Mouse (Mus musculus) CH12.LX (cell line): Measurements from ENCODE around the gene Ms4a10.

Source experiments
- CTCF ChIP-seq, 2 experiments: IDR thresholded peaks in 1 of 2; conservative IDR thresholded peaks in 1 of 2; 2 replicates each; pipeline ENCODE4 v1.5.1; 2011 to 2012; ENCODE audit warnings: low read depth in 2 of 2, low read length in 2 of 2, improper control_type of control experiment in 1 of 2, inconsistent platforms in 1 of 2, mild to moderate bottlenecking in 1 of 2, moderate library complexity in 1 of 2
- MAZ ChIP-seq: IDR thresholded peaks from 2 replicates; pipeline ENCODE4 v1.6.1; 2012; ENCODE audit warnings: low read depth, mild to moderate bottlenecking, inconsistent platforms, low read length, improper control_type of control experiment, moderate library complexity
- POLR2A ChIP-seq: IDR thresholded peaks from 2 replicates; pipeline ENCODE4 v1.6.1; 2011; ENCODE audit warnings: low read depth, mild to moderate bottlenecking, improper control_type of control experiment, low read length
- ZNF384 ChIP-seq: IDR thresholded peaks from 2 replicates; pipeline ENCODE4 v1.6.1; 2012; ENCODE audit warnings: low read depth, low read length, improper control_type of control experiment, inconsistent platforms

DNA sequence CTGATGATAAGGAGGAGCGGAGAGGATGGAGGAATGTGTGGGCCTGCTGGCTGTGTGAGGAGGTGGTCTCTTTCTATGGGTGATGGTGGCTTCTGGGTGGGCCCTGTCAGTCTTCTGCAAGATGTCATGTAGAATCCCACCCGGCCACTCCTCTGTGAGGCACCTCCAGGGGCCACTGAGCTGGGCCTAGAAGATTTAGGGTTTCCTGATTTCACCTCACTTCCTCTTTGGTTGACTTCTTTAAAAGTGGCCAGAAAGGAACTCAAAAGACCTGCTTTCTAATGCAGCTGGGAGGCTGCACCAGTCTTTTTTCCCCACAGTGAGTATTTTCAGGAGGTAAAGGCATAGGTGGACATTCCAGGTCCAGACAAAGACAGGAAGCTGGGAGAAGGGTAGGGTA, 43.8 kb downstream of the Ms4a10 start:
- no peak for TF ChIP-seq CTCF (conservative IDR thresholded peaks at IDR 0.05 in 1 of 2, IDR thresholded peaks at IDR 0.05 in 1 of 2; ENCODE audit: low read depth in 2 of 2, low read length in 2 of 2)
- no peak for TF ChIP-seq MAZ
- no peak for TF ChIP-seq ZNF384
- no peak for TF ChIP-seq POLR2A
